Mouse (Mus musculus) lung, embryonic 16.5 days (tissue): ENCODE measurements around the gene Gm10300. TPM values are rescaled to one million over a fixed set of nuclear protein-coding genes. Genes with fewer than 3 reads are reported as not detected.

Experiments used
- ATAC-seq: fragments of 200-750 bp; cut with Nextera tagmentation; 2 replicates; pipeline ENCODE4 v1.8.0; 2017; ENCODE audit warnings: low read depth, mild to moderate bottlenecking, moderate library complexity
- H3K27ac ChIP-seq: fragments of 300-500 bp; sonication (generic); 2 replicates; pipeline ENCODE4 v1.5.1; 2014; ENCODE audit warnings: mild to moderate bottlenecking, control low read depth, low read length
- H3K27me3 ChIP-seq: fragments of 300-500 bp; sonication (generic); 2 replicates; pipeline ENCODE4 v1.6.1; 2014; ENCODE audit warnings: low read depth, low read length, mixed read lengths; ENCODE audit not compliant: control insufficient read depth, insufficient read depth
- H3K36me3 ChIP-seq: fragments of 300-500 bp; sonication (generic); 2 replicates; pipeline ENCODE4 v1.6.1; 2014; ENCODE audit warnings: low read length; ENCODE audit not compliant: control insufficient read depth, insufficient read depth
- H3K4me1 ChIP-seq: fragments of 300-500 bp; sonication (generic); replicated peaks from 2 replicates; pipeline ENCODE4 v1.6.1; 2014; ENCODE audit warnings: low read length, mixed read lengths; ENCODE audit not compliant: control insufficient read depth, insufficient read depth
- H3K4me2 ChIP-seq: fragments of 300-500 bp; sonication (generic); 2 replicates; pipeline ENCODE4 v1.6.1; 2014; ENCODE audit warnings: low read depth, low read length, control low read depth
- H3K4me3 ChIP-seq: fragments of 300-500 bp; sonication (generic); 2 replicates; pipeline ENCODE4 v1.5.1; 2014; ENCODE audit warnings: mild to moderate bottlenecking, low read length, control low read depth
- H3K9ac ChIP-seq: fragments of 300-500 bp; sonication (generic); 2 replicates; pipeline ENCODE4 v1.6.1; 2014; ENCODE audit warnings: low read length, control low read depth
- H3K9me3 ChIP-seq: fragments of 300-500 bp; sonication (generic); 2 replicates; pipeline ENCODE4 v1.6.1; 2016; ENCODE audit warnings: low read length; ENCODE audit not compliant: control insufficient read depth
- WGBS: fragments of 180-500 bp; shearing (Covaris S2); extraction: QIAGEN DNeasy Blood & Tissue Kit; methylation state at CpG from one replicate; pipeline ENCODE4 v1.1.7; 2014; 5-methylcytosine and 5-hydroxymethylcytosine counted together
- polyA plus RNA-seq: library from polyadenylated mRNA; unstranded; fragments of >200 nt; fragmentation: Nextera tagmentation; extraction: Ambion mirVana; gene quantifications from 2 replicates; pipeline ENCODE4 v1.2.1, GENCODE M21; 2015

Gene Gm10300
- polyA plus RNA-seq, 1 experiment from 2014 or later, result 0.10 TPM

DNA sequence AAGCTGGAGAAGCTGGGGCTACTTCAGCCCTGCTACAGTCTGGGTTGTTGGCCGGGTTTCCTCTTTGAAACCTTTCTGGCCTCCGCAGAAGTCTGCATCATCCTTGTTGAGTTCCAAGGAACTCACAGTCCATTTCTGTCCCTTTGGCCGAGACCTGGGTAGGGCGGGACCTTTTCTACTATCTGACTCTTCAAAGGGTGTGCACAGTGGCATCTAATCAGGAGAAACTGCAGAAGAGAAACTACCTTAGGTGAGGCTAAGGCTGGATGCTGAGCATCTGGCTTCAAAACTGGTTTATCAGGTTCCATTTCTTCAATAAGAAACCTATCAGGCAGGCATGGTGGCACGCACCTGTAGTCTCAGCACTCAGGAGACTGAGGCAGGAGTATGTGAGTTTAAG lies 9.9 kb upstream of the Gm10300 start:
- Histone ChIP-seq H3K9me3 (no peaks in the 10 kb centered on the region), H3K4me2 (no peak overlapping the region), H3K36me3 (no peaks in the 10 kb centered on the region), H3K4me1 (peaks cover 6% of the 10 kb centered on the region), H3K27ac (no peak overlapping the region), H3K27me3 (no peaks in the 10 kb centered on the region), H3K9ac (no peak overlapping the region), H3K4me3 (no peak overlapping the region)
- WGBS, result 75% methylated on average over 5 of the region's 5 CpGs
- no peak for ATAC-seq

DNA sequence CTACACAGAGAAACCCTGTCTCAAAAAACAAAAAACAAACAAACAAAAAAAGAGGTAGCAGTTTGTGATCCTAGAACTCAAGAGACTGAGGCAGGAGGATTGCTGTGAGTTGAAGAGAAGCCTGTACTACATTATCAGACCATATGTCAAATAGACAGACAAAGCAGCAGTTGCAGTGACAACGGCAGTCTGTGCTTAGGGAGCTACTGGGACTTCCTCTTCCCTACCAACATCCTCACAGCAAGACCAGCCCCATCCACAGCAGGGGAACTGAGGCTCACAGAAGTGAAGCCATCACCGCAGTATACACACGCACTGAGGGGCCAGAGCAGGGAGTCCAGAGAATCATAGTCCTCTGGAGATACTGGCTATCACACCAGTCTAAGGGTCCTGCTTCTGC lies 8.9 kb upstream of the Gm10300 start:
- 67% methylated on average over 3 of the region's 3 CpGs for WGBS
- Histone ChIP-seq H3K27me3 (no peaks in the 10 kb centered on the region), H3K4me3 (no peak overlapping the region), H3K4me1 (peaks cover 6% of the 10 kb centered on the region), H3K9ac (no peak overlapping the region), H3K36me3 (no peaks in the 10 kb centered on the region), H3K4me2 (no peak overlapping the region), H3K9me3 (no peaks in the 10 kb centered on the region), H3K27ac (no peak overlapping the region)
- no peak for ATAC-seq

DNA sequence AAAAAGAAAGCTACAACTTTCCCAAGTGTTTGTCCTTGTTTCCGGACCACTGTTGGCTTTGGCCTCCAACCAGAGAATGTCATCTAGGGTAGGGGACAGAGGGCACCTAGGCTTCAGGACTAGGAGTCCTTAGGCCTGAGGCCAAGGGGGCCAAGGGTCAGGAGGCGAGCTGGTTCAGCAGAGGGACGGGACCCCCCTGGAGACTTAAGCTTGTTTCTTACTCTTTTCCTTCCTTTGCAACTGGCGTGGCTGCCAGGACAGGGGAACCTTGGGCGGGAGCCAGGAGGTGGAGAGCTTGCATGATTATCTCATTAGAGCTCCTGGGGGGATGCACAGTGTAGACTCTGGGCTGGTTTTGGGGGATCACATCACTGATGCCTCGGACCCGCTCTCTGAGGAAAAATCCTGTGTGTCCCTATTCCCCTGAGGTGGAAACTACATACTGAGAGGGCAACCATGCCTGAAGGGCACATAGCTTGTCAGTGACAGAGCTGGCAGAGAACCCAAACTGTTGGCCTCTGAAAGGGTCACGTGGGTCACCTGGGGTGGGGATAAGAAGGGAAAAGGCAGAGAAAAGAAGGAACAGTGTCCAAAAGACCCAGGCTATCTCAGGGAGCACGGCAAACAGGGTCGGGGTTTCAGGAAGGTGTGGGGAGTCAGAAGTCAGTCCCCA lies 8.3 kb upstream of the Gm10300 start:
- ATAC-seq, result no peak
- Histone ChIP-seq H3K9me3 (no peaks in the 10 kb centered on the region), H3K4me1 (peaks cover 6% of the 10 kb centered on the region), H3K27ac (no peak overlapping the region), H3K4me2 (no peak overlapping the region), H3K36me3 (no peaks in the 10 kb centered on the region), H3K4me3 (no peak overlapping the region), H3K27me3 (no peaks in the 10 kb centered on the region), H3K9ac (peak overlapping the region; percentile 23; the same call in 1 of the 2 replicates)
- WGBS, result 60% methylated on average over 10 of the region's 10 CpGs

DNA sequence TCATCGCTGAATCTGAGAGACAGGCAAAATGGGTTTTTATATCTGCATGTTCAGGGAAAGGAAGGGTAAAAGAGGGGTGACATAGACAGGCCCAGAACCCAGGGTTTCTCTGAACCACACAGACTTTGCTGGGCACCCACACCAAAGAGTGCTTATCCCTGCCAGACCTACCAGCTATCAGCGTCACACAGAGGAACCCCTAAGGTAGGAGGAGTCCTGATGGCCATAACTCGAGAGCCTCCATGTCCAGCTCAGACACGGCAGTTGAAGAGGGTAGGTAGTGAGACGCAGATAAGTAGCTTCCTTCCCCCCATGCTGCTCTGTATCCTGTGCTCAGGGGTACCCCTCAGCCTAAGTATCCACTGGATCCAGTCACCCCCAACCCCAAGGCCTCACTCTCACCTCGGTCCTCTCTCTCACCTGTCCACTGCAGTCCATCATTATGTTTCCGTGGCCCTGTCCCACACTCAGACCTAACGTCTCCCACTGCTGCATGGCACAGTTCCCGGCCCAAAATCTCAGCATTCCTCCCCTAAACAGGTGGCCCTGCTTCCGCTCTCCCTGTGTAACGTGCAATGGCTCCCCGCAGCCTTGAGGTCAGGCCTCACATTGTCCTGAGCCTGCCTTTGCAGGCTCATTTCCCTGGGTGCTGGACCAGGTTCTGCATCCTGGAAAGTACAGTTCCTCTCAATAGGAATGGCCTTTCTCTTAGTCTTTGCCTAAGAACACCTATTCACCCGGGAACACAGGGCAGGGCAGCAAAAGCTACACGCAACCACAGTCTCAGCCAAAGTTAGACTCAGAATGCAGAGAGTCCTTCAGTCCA lies 7.2 kb upstream of the Gm10300 start:
- H3K4me3 ChIP-seq, result no peak overlapping the region
- H3K27me3 ChIP-seq, result no peaks in the 10 kb centered on the region
- WGBS, result 78% methylated on average over 14 of the region's 14 CpGs
- H3K4me2 ChIP-seq, result no peak overlapping the region
- H3K9me3 ChIP-seq, result no peaks in the 10 kb centered on the region
- H3K9ac ChIP-seq, result no peak overlapping the region
- H3K27ac ChIP-seq, result no peak overlapping the region
- ATAC-seq, result no peak
- peaks cover 6% of the 10 kb centered on the region for H3K4me1 ChIP-seq
- H3K36me3 ChIP-seq, result no peaks in the 10 kb centered on the region

DNA sequence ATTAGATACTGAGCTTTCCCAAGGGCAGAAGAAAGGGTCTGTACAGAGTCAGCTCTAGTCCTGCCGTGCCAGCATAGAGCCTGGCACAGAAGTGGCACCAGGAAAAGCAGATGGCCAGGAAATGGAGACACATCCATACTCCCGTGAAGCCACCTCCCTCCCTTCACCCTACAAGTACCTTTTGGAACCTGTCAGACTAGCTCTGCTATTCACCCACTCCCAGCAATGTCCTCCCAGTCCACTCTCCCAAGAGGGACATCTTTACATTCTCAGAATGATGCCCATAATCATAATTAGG lies 6.6 kb upstream of the Gm10300 start:
- WGBS, result 42% methylated on average over 2 of the region's 2 CpGs
- peaks cover 6% of the 10 kb centered on the region for H3K4me1 ChIP-seq
- no peaks in the 10 kb centered on the region for H3K27me3 ChIP-seq
- H3K9me3 ChIP-seq, result no peaks in the 10 kb centered on the region
- no peak overlapping the region for H3K9ac ChIP-seq
- H3K4me2 ChIP-seq, result no peak overlapping the region
- ATAC-seq, result no peak
- H3K4me3 ChIP-seq, result no peak overlapping the region
- no peak overlapping the region for H3K27ac ChIP-seq
- H3K36me3 ChIP-seq, result no peaks in the 10 kb centered on the region

DNA sequence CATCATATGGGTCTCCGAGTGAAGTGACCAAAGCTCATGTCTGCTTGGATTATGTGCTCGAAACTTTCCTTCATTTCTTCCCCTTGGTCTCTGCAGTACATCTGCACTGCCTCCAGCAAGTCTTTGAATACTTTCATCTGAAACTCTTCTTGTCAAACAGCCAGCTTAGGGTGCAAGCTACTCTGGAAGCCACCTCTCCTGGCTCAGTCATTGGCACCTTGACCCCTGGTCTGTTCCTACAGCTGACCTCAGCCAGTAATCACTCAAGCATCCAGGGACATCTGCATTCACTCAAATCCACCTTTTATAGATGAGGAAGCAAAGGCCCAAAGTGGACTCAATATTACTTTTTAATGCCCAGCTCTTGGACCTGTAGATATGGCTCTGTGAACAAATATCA lies 2.8 kb upstream of the Gm10300 start:
- no peak overlapping the region for H3K9ac ChIP-seq
- 84% methylated on average over 2 of the region's 2 CpGs for WGBS

DNA sequence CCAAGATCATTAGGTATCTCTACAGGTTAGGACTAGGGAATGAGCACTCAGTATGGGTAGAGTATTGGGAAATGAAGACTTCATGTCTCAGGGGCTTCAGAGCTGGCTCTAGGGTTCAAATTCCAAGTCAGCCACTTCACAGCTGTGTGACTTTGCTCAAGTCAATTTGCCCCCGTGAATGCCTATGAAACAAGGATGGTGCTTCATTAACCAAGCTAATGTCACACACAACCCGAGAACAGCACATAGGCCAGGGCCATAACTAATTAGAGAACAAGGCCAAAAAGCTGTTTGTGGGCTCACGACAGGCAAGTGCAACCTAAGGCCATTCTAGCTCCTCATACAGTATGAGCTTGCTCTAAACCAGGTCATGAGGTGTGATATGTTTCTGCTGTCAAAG lies 2.3 kb upstream of the Gm10300 start:
- Histone ChIP-seq H3K9me3 (no peaks in the 10 kb centered on the region), H3K27ac (no peak overlapping the region), H3K4me3 (no peak overlapping the region), H3K9ac (no peak overlapping the region), H3K4me1 (peaks cover 10% of the 10 kb centered on the region), H3K36me3 (no peaks in the 10 kb centered on the region), H3K27me3 (no peaks in the 10 kb centered on the region), H3K4me2 (no peak overlapping the region)
- 83% methylated on average over 3 of the region's 3 CpGs for WGBS
- ATAC-seq, result no peak

More for the DNA sequence above, 2.8 kb upstream of the Gm10300 start:
- Histone ChIP-seq H3K36me3 (no peaks in the 10 kb centered on the region), H3K4me3 (no peak overlapping the region), H3K27ac (no peak overlapping the region), H3K4me1 (peaks cover 10% of the 10 kb centered on the region), H3K4me2 (no peak overlapping the region), H3K27me3 (no peaks in the 10 kb centered on the region), H3K9me3 (no peaks in the 10 kb centered on the region)
- ATAC-seq, result no peak

DNA sequence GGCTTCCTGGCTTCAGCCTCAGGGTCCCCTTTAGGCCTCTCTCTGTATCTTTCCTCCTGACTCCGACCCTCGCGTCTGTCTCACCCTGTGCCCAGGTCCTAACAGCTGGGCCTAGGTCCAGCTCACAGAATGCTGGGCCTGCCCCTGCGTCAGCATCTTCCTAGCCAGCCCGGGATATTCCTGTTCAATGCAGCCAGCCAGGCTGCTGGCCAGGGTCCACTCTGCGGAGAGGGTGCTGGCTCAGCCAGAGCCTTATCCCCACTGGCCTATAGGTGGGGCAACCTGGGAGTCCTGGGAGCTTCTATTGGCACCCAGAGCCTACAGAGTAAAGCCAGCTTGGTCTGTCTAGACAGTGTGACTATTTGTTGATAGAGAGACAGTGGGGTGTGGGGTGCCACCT lies 1.6 kb upstream of the Gm10300 start:
- H3K9me3 ChIP-seq, result no peaks in the 10 kb centered on the region

DNA sequence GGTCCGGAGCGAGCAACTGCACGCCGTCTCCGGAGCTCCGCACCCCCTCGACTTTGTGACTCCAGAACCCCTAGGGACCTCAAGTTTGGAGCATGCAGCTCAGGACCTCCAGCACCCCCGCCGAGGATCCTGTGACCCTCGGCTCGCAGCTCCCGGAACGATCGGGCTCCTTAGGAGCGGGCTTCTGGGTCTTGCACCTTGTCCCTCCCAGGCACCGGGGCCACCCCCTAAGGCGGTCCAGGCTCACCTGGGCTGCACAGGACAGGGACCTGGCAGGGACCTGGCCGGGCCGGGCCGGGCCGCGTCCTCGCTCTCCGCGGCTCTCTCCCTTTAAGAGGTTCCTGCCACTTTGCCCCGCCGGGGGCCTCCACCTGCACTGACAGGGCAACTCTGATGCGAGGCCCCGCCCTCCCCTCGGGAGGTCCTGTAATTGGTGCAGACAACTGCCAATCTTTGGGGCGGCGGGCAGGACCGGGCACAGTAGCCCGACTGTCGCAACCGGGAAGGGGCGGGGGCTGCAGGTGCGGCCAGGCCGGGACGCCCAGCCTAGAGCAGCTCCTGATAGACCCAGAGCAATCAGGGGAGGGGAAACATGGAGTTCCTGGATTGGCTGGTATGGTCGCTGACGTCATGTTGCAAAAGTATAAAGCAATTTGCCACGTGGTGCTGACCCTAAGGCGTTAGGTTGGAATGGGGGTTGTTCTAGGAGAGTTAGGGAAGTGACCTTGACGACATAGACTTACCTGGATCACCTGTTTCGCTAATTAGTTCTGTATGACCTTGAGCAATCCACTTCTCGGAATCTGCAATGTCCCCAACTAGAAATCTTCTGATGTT lies 654 bp downstream of the Gm10300 start, which contains the start of gene Epb41:
TSS of gene Epb41 (minus strand) at position 389 of the 837 bp plus-strand sequence.
- peaks cover 12% of the 10 kb centered on the region for H3K4me1 ChIP-seq
- 2% methylated on average over 47 of the region's 47 CpGs for WGBS
- peak; percentile 94 for ATAC-seq
- no peaks in the 10 kb centered on the region for H3K27me3 ChIP-seq
- H3K9ac ChIP-seq, result peak within 1 kb of the TSS; percentile 82
- H3K4me3 ChIP-seq, result peak within 1 kb of the TSS; percentile 79
- peak within 1 kb of the TSS; percentile 97 for H3K4me2 ChIP-seq
- H3K9me3 ChIP-seq, result no peaks in the 10 kb centered on the region
- H3K36me3 ChIP-seq, result no peaks in the 10 kb centered on the region
- peak within 1 kb of the TSS; percentile 73 for H3K27ac ChIP-seq

More for the DNA sequence above, 1.6 kb upstream of the Gm10300 start:
- H3K9ac ChIP-seq, result no peak overlapping the region
- no peak overlapping the region for H3K4me2 ChIP-seq
- 81% methylated on average over 6 of the region's 6 CpGs for WGBS
- no peak for ATAC-seq
- H3K36me3 ChIP-seq, result no peaks in the 10 kb centered on the region
- H3K27me3 ChIP-seq, result no peaks in the 10 kb centered on the region
- no peak overlapping the region for H3K4me3 ChIP-seq
- H3K4me1 ChIP-seq, result peaks cover 10% of the 10 kb centered on the region
- no peak overlapping the region for H3K27ac ChIP-seq
